Mouse (Mus musculus) frontal cortex, adult 2 months (tissue): Measurements from ENCODE around the gene Rorc. TPM values are rescaled to one million over a fixed set of nuclear protein-coding genes. Genes with fewer than 3 reads are reported as not detected.

Experiments
- DNase-seq, 2 experiments: peaks; one replicate each; pipeline ENCODE4 v3.0.0; 2022; ENCODE audit warnings: low spot score in 1 of 2; ENCODE audit errors: extremely low spot score in 1 of 2
- polyA plus RNA-seq: library from polyadenylated mRNA; depleted of rRNA; stranded (reverse); fragments of >200 nt; gene quantifications from 2 replicates; pipeline ENCODE4 v1.2.3, GENCODE M21; 2012

Gene Rorc
- polyA plus RNA-seq, 1 experiment = 1.1 TPM

GRCm38 (mm10) chr3:94375146-94375545, 2.6 kb downstream of the Rorc start:
- no peak for DNase-seq

DNA sequence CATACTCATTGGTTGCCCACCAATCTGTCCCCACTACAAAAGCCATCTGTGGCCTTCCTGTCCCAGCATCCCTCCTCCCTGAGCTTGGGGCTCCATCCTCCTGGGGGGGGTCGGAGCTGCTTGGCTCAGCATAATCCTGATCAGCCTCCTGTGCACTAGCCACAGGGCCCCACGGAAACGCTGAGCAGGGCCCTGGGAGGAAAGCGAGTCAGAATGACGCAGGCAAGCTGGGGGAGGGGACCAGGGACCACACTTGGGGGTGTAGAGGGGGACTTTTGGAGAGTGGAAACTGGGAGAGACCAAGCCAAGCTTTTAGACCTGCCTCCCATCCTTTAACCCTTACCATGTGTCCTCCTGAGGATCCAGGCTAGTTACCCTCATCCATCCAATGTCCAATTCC, 3.3 kb downstream of the Rorc start:
- no peak for DNase-seq

DNA sequence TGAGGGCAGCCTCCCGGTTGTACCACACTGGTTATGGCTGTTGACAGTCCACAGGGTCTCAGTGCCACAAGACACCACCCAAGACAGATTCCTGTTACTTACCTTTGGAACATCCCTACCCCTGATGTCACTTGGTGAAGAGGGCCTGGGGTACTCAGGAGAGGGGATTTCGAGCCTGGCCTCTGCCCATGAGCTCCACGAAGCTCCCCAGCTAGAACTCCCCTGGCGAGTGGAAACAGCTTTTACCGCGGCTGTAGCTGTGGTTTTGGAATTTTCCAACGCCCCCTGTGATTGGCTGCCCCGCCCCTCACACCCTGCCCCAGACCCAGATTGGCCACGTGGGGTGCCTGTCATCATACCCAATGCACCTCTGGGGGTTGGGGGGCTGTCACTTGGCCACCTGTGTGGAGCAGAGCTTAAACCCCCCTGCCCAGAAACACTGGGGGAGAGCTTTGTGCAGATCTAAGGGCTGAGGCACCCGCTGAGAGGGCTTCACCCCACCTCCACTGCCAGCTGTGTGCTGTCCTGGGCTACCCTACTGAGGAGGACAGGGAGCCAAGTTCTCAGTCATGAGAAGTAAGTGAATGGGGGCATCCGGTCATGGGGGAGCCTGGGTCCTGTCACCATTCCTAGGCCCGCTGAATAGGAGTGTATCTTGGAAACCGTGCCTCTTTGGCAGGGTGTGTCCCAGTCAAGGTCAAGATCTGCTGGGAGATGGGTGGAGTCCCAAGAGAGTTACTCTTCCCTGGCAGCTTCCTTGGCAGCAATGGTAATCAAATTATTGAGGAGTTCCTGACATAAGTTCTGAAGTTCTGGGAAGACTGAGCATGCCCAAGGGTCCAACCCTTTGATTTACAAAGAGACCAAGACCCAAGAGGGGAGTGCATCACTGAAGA, 4.7 kb downstream of the Rorc start:
- DNase-seq = no peak

- peak in 1 of 2 experiments; percentile 47 for DNase-seq
Observed at GRCm38 (mm10) chr3:94379831-94380510, 7.4 kb downstream of the Rorc start.

DNA sequence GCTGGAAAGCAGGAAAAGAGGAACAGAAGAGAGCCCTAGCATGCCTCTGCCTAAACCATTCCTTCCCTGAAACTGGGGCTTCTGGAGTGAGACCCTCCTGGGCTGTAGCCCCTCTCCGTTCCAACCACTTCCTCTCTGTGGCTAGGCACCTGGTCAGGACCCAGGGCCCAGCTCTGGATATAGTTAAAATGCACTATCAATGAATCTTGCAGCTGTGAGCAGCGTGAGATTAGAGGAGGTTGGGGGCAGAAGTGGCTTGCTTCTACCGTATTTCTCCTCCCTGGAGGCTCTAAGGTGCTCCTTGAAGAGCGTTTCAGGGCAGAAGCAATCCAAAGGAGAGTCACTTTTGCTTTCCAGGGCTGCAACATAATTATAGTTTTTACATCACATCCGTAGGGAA, 9.7 kb downstream of the Rorc start:
- DNase-seq = no peak

DNA sequence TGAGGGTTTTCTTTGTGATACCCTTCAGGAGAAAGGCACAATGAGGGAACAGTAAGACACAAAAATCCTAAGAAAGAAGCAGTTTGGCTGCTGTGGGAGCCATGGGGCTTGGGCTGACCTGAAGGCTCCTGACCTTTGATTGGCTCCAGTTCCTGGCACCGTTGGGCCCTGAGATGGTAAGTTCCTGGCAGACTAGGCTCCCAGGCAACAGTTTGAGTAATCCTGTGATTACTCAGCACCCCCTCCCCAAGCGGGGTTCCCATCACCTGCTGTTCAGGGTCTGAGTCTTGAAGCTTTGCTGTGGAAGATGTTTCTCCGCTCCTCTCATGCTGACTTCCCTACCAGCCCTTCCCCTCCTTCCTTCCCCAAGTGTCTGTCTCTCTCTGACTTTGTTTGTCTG, 10.9 kb downstream of the Rorc start:
- DNase-seq = no peak

DNA sequence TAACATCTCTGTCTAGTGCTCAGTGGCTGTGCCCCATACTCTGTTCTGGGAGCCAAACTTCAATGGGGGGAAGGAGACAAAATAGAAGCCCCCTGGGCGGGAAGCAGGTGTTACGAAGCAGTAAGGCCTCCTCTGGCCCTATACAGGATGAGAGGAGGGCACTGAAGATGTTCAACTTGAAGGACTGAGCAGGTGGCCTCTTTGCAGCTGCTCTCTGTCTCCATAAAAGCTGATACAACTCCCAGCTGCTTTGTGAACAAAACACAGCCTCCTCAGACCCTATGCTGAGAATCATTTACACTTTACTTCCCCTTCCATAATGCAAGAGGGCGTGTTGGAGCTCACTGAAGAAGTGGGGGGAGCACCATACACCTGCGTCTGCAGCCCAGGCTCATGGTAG, 14.1 kb downstream of the Rorc start:
- DNase-seq = no peak

DNA sequence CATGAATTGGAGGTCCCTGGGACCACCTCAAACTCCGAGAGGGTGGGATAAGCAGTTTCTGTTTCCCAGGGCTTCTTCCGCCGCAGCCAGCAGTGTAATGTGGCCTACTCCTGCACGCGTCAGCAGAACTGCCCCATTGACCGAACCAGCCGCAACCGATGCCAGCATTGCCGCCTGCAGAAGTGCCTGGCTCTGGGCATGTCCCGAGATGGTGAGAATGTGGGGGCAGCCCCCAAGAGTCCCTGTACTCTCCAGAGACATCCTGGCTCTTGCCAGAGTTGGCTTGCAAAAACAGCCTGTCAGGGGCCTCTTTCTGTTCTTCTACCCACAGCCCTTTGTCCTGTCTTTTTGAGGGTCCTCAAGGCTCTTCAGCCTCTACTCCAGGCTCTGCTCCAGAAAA, 14.8 kb downstream of the Rorc start:
- DNase-seq = no peak

GRCm38 (mm10) chr3:94388047-94388446, 15.5 kb downstream of the Rorc start:
- no peak for DNase-seq

- no peak for DNase-seq
Observed at GRCm38 (mm10) chr3:94389420-94389819, 16.8 kb downstream of the Rorc start.

GRCm38 (mm10) chr3:94391001-94391400, 18.4 kb downstream of the Rorc start:
- no peak for DNase-seq

DNA sequence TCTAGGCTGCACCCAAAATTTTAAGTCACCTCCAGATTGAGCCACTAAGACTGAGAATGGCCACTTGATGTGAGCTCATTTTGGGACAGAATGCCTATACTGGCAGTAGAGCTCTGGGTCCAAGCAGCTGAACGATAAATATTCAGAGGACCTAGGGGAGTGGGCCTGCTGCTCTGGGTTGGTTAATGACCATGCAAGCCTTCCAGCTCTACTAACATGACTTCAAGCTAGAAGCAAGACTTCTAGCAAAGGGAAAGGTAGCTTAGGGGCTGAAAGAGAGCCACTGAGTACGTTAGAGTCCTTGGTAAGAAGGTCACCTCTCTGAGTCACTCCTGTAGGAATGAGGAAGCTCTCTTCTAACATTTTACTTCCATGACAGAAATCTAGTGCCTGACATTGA, 19.5 kb downstream of the Rorc start:
- no peak for DNase-seq

- no peak for DNase-seq
Observed at GRCm38 (mm10) chr3:94393049-94393448, 20.5 kb downstream of the Rorc start.

- DNase-seq = no peak
Observed at GRCm38 (mm10) chr3:94396336-94396735, 23.7 kb downstream of the Rorc start.

- no peak for DNase-seq
Observed at GRCm38 (mm10) chr3:94396851-94397250, 24.3 kb downstream of the Rorc start.

DNA sequence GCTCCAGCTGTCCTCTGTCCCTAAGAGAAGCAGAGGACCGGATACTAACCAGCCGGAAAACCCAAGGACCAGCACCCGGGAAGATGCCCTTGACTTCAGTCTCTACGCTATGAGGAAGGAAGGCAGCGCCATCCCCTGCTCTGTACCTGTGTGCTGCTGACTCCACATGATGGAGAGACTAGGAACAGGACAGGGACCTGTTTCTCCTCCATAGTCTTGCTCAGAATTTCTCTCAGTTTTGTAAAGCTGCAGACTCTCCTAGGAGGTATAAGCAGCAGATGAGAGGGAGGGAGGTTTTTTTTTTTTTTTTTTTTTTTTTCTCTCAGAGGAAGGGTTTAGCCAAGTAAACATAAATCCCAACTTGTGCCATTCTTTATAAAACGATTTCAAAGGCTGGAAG, 25.6 kb downstream of the Rorc start, which contains the start of gene Lingo4:
Gene Lingo4, plus strand, starts transcription at position 301 of the 400 bp plus-strand sequence.
- no peak for DNase-seq

DNA sequence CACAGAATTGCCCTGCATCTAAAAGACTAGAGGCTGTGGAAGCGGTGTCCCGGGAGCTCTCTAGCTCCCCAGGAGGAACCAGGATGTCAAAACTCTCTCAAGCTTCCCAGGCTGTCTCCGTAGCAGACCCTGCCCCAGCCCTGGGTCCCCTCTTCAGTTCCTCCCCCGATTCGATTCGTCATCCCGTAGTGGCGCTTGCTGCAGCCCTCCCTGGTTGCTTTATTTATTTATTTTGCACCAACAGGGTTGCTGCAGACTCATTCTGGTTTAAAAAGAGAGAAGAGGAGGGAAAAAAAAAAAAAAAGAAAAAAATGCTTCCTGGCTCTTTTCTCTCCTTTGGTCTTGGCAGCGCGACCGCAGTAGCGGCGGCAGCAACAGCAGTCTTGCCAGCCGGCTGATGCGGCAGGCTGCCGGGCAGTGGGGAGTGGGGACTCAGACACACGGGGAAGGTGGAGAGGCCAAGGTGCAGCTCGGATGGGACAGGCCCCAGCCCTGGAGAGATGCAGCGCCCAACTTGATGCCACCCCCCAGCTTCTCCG, 26.4 kb downstream of the Rorc start:
- no peak for DNase-seq

- DNase-seq = no peak
Observed at GRCm38 (mm10) chr3:94399663-94400310, 27.2 kb downstream of the Rorc start.

DNA sequence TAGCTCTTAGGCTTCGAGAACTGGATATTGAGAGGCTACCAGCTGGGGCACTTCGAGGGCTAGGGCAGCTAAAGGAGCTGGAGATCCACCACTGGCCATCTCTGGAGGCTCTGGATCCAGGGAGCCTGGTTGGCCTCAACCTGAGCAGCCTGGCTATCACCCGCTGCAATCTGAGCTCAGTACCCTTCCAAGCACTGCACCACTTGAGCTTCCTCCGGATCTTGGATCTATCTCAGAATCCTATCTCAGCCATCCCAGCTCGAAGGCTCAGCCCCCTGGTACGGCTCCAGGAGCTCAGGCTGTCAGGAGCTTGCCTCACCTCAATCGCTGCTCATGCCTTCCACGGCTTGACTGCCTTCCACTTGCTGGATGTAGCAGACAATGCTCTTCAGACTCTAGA, 29.9 kb downstream of the Rorc start:
- no peak for DNase-seq

DNA sequence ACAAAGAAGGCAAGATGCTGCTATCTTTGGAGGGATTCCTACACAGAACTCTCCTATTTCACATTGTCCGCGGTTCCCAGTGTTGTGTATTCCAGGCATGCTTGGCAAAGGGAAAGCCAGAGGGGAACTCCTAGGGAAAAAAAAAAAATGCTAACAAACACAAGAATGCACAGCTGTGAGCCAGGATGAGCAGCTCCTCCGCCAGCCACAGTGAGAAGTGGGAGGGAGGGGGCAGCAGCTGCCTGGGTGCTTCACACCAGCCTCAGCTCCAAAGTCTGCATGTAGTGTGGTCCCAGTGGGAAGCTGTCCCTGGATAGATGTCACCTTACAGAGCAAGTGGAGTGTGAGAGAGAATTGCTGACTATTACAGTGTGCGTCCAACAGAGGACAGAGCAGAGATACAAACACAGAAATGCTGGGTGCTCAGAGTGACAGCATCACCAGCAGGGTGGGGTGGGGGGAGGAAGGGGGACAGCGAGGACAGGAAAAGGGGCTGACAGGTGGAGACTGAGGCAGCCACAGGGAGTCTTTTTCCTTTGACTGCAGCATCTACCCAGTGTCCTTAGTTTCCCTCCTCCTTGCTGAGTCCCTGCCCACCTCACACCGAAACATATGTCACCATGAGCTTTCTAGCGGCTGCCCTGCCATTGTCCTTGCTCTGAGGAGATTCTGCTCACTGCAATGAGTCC, 31.9 kb downstream of the Rorc start:
- DNase-seq = peak; percentile 40 to 72

- no peak for DNase-seq
Observed at GRCm38 (mm10) chr3:94405561-94405960, 33.0 kb downstream of the Rorc start.
